Mouse (Mus musculus): Measurements from ENCODE around the gene Secisbp2. TPM values are rescaled to one million over a fixed set of nuclear protein-coding genes. Genes with fewer than 3 reads are reported as not detected.
A peak's percentile ranks its signal among the peaks of the same experiment; 100 is the strongest.

Gene Secisbp2
- polyA plus RNA-seq, 1 experiment from 2014 or later: 35.3 TPM

GRCm38 (mm10) chr13:51616417-51617044 is 35.0 kb upstream of the Secisbp2 start:
- no peak overlapping the region for H3K27ac ChIP-seq (ENCODE audit: low read depth, low read length)
- no peaks in the 10 kb centered on the region for H3K36me3 ChIP-seq (ENCODE audit: control insufficient read depth, insufficient read depth, low read length)
- peak; percentile 33 for ATAC-seq (ENCODE audit: low FRiP score)
- no peaks in the 10 kb centered on the region for H3K27me3 ChIP-seq (ENCODE audit: control insufficient read depth, insufficient read depth, low read length)
- no peak for DNase-seq (ENCODE audit: low spot score)
- no peaks in the 10 kb centered on the region for H3K9me3 ChIP-seq (ENCODE audit: control insufficient read depth, low read length)
- H3K9ac ChIP-seq (ENCODE audit: low read depth, low read length): no peak overlapping the region
- H3K4me3 ChIP-seq (ENCODE audit: low read depth, low read length): no peak overlapping the region
- 9% methylated on average over 12 of the region's 12 CpGs for WGBS
- H3K4me2 ChIP-seq (replicated peaks; ENCODE audit: low read depth, low read length): no peak overlapping the region
- H3K4me1 ChIP-seq (replicated peaks; ENCODE audit: control insufficient read depth, insufficient read depth, low read length): no peaks in the 10 kb centered on the region

GRCm38 (mm10) chr13:51617306-51617705 is 34.2 kb upstream of the Secisbp2 start:
- Histone ChIP-seq H3K27me3 (ENCODE audit: control insufficient read depth, insufficient read depth, low read length) (no peaks in the 10 kb centered on the region), H3K36me3 (ENCODE audit: control insufficient read depth, insufficient read depth, low read length) (no peaks in the 10 kb centered on the region), H3K4me1 (replicated peaks; ENCODE audit: control insufficient read depth, insufficient read depth, low read length) (no peaks in the 10 kb centered on the region), H3K4me2 (replicated peaks; ENCODE audit: low read depth, low read length) (no peak overlapping the region), H3K4me3 (ENCODE audit: low read depth, low read length) (no peak overlapping the region), H3K27ac (ENCODE audit: low read depth, low read length) (no peak overlapping the region), H3K9ac (ENCODE audit: low read depth, low read length) (no peak overlapping the region), H3K9me3 (ENCODE audit: control insufficient read depth, low read length) (no peaks in the 10 kb centered on the region)
- no peak for ATAC-seq (ENCODE audit: low FRiP score)
- DNase-seq (ENCODE audit: low spot score): no peak
- 74% methylated on average over 1 of the region's 1 CpGs for WGBS

- Histone ChIP-seq H3K4me3 (ENCODE audit: low read depth, low read length) (no peak overlapping the region), H3K36me3 (ENCODE audit: control insufficient read depth, insufficient read depth, low read length) (no peaks in the 10 kb centered on the region), H3K27me3 (ENCODE audit: control insufficient read depth, insufficient read depth, low read length) (no peaks in the 10 kb centered on the region), H3K4me2 (replicated peaks; ENCODE audit: low read depth, low read length) (no peak overlapping the region), H3K27ac (ENCODE audit: low read depth, low read length) (no peak overlapping the region), H3K9ac (ENCODE audit: low read depth, low read length) (no peak overlapping the region), H3K9me3 (ENCODE audit: control insufficient read depth, low read length) (no peaks in the 10 kb centered on the region), H3K4me1 (replicated peaks; ENCODE audit: control insufficient read depth, insufficient read depth, low read length) (no peaks in the 10 kb centered on the region)
- ATAC-seq (ENCODE audit: low FRiP score) (peak; percentile 47; the same call in 1 of the 2 replicates), DNase-seq (ENCODE audit: low spot score) (peak; percentile 91)
- 20% methylated on average over 6 of the region's 6 CpGs for WGBS
Observed at GRCm38 (mm10) chr13:51617861-51618260, 33.6 kb upstream of the Secisbp2 start.

GRCm38 (mm10) chr13:51618602-51619001 is 32.9 kb upstream of the Secisbp2 start:
- H3K9ac ChIP-seq (ENCODE audit: low read depth, low read length): no peak overlapping the region
- DNase-seq (ENCODE audit: low spot score) (no peak), ATAC-seq (ENCODE audit: low FRiP score) (no peak)
- WGBS: 12% methylated on average over 7 of the region's 9 CpGs
- H3K4me2 ChIP-seq (replicated peaks; ENCODE audit: low read depth, low read length): no peak overlapping the region
- no peak overlapping the region for H3K4me3 ChIP-seq (ENCODE audit: low read depth, low read length)
- H3K36me3 ChIP-seq (ENCODE audit: control insufficient read depth, insufficient read depth, low read length): no peaks in the 10 kb centered on the region
- no peaks in the 10 kb centered on the region for H3K27me3 ChIP-seq (ENCODE audit: control insufficient read depth, insufficient read depth, low read length)
- H3K27ac ChIP-seq (ENCODE audit: low read depth, low read length): no peak overlapping the region
- no peaks in the 10 kb centered on the region for H3K9me3 ChIP-seq (ENCODE audit: control insufficient read depth, low read length)
- no peaks in the 10 kb centered on the region for H3K4me1 ChIP-seq (replicated peaks; ENCODE audit: control insufficient read depth, insufficient read depth, low read length)

GRCm38 (mm10) chr13:51622626-51623025 is 28.9 kb upstream of the Secisbp2 start:
- H3K9ac ChIP-seq (ENCODE audit: low read depth, low read length): no peak overlapping the region
- ATAC-seq (ENCODE audit: low FRiP score) (no peak), DNase-seq (ENCODE audit: low spot score) (no peak)
- H3K4me2 ChIP-seq (replicated peaks; ENCODE audit: low read depth, low read length): no peak overlapping the region
- H3K9me3 ChIP-seq (ENCODE audit: control insufficient read depth, low read length): no peaks in the 10 kb centered on the region
- H3K27me3 ChIP-seq (ENCODE audit: control insufficient read depth, insufficient read depth, low read length): no peaks in the 10 kb centered on the region
- H3K4me1 ChIP-seq (replicated peaks; ENCODE audit: control insufficient read depth, insufficient read depth, low read length): no peaks in the 10 kb centered on the region
- H3K4me3 ChIP-seq (ENCODE audit: low read depth, low read length): no peak overlapping the region
- H3K36me3 ChIP-seq (ENCODE audit: control insufficient read depth, insufficient read depth, low read length): no peaks in the 10 kb centered on the region
- WGBS: 88% methylated on average over 5 of the region's 5 CpGs
- H3K27ac ChIP-seq (ENCODE audit: low read depth, low read length): no peak overlapping the region

GRCm38 (mm10) chr13:51623678-51624077 is 27.8 kb upstream of the Secisbp2 start:
- Histone ChIP-seq H3K4me3 (ENCODE audit: low read depth, low read length) (no peak overlapping the region), H3K9ac (ENCODE audit: low read depth, low read length) (no peak overlapping the region), H3K9me3 (ENCODE audit: control insufficient read depth, low read length) (no peaks in the 10 kb centered on the region), H3K4me1 (replicated peaks; ENCODE audit: control insufficient read depth, insufficient read depth, low read length) (no peaks in the 10 kb centered on the region), H3K27ac (ENCODE audit: low read depth, low read length) (no peak overlapping the region), H3K4me2 (replicated peaks; ENCODE audit: low read depth, low read length) (no peak overlapping the region), H3K27me3 (ENCODE audit: control insufficient read depth, insufficient read depth, low read length) (no peaks in the 10 kb centered on the region), H3K36me3 (ENCODE audit: control insufficient read depth, insufficient read depth, low read length) (no peaks in the 10 kb centered on the region)
- WGBS: 90% methylated on average over 2 of the region's 2 CpGs
- ATAC-seq (ENCODE audit: low FRiP score): no peak
- DNase-seq (ENCODE audit: low spot score): no peak

- H3K36me3 ChIP-seq (ENCODE audit: control insufficient read depth, insufficient read depth, low read length): no peaks in the 10 kb centered on the region
- no peaks in the 10 kb centered on the region for H3K9me3 ChIP-seq (ENCODE audit: control insufficient read depth, low read length)
- no peak overlapping the region for H3K4me3 ChIP-seq (ENCODE audit: low read depth, low read length)
- H3K9ac ChIP-seq (ENCODE audit: low read depth, low read length): no peak overlapping the region
- 82% methylated on average over 6 of the region's 6 CpGs for WGBS
- no peak for ATAC-seq (ENCODE audit: low FRiP score)
- no peak overlapping the region for H3K27ac ChIP-seq (ENCODE audit: low read depth, low read length)
- DNase-seq (ENCODE audit: low spot score): no peak
- no peaks in the 10 kb centered on the region for H3K4me1 ChIP-seq (replicated peaks; ENCODE audit: control insufficient read depth, insufficient read depth, low read length)
- no peaks in the 10 kb centered on the region for H3K27me3 ChIP-seq (ENCODE audit: control insufficient read depth, insufficient read depth, low read length)
- H3K4me2 ChIP-seq (replicated peaks; ENCODE audit: low read depth, low read length): no peak overlapping the region
Observed at GRCm38 (mm10) chr13:51628273-51628848, 23.1 kb upstream of the Secisbp2 start.

- H3K4me1 ChIP-seq (replicated peaks; ENCODE audit: control insufficient read depth, insufficient read depth, low read length): no peaks in the 10 kb centered on the region
- no peak overlapping the region for H3K9ac ChIP-seq (ENCODE audit: low read depth, low read length)
- no peak overlapping the region for H3K27ac ChIP-seq (ENCODE audit: low read depth, low read length)
- DNase-seq (ENCODE audit: low spot score) (no peak), ATAC-seq (ENCODE audit: low FRiP score) (no peak)
- H3K4me3 ChIP-seq (ENCODE audit: low read depth, low read length): no peak overlapping the region
- no peaks in the 10 kb centered on the region for H3K36me3 ChIP-seq (ENCODE audit: control insufficient read depth, insufficient read depth, low read length)
- WGBS: 80% methylated on average over 15 of the region's 15 CpGs
- H3K4me2 ChIP-seq (replicated peaks; ENCODE audit: low read depth, low read length): no peak overlapping the region
- H3K9me3 ChIP-seq (ENCODE audit: control insufficient read depth, low read length): no peaks in the 10 kb centered on the region
- H3K27me3 ChIP-seq (ENCODE audit: control insufficient read depth, insufficient read depth, low read length): no peaks in the 10 kb centered on the region
Observed at GRCm38 (mm10) chr13:51631354-51631992, 20.0 kb upstream of the Secisbp2 start.
